Mouse (Mus musculus) naive thymus-derived CD4-positive, alpha-beta T cell, adult 2 months (primary cell): ENCODE measurements at regions not wholly inside any gene's neighbourhood (a gene's known extent, or its start where the extent isn't known, plus 50 kb on each side); places are given as distances from the start of the nearest gene placed in this dataset.

Experiments
- DNase-seq: peaks from one replicate; pipeline ENCODE4 v3.0.0-alpha.2; 2011; ENCODE audit warnings: low read depth

GRCm38 (mm10) chr6:146019699-146020098 is 88.3 kb downstream of the Sspn start:
- peak; percentile 37 for DNase-seq
